Comparison of ENCODE assay signal across 8 mouse cellular contexts in the genomic region with DNA sequence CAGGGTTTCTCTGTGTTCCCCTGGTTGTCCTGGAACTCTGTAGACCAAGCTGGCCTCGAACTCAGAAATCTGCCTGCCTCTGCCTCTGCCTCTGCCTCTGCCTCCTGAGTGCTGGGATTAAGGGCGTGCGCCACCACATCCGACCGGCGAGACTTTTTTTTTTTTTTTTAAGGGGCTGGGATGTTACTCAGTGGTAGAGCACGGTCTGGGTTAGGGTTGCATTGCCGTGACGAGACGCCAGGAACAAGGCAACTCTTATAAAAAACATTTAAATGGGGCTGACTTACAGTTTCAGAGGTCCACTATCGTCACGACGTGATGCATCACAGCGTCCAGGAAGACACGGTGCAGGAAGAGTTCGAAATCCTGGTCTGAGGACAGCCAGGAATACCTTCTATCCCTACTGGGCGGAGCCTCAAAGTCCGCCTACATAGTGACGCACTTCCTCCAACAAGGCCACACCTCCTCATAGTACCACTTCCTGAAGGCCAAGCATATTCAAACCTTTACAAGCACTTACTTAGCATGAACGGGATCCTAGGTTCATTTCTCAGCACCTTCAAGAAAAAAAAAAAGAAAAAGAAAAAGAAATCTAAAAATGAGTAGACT. TPM values are rescaled to one million over a fixed set of nuclear protein-coding genes. Genes with fewer than 3 reads are reported as not detected.
DNase-seq lines count a peak whose midpoint lies in the region; ATAC-seq and TF ChIP-seq lines count a peak whose summit lies in the region.

A gene (minus strand): TSS at position 360 of the 609 bp plus-strand sequence.

- peaks cover 14% of the 10 kb centered on the region for H3K36me3 ChIP-seq in E14TG2a.4 (ENCODE audit: insufficient read depth, low read length)
- H3K36me3 ChIP-seq in erythroblast, embryonic 14.5 days (ENCODE audit: control insufficient read depth), result no peaks in the 10 kb centered on the region
- no peaks in the 10 kb centered on the region for H3K36me3 ChIP-seq in limb, embryonic 14.5 days (ENCODE audit: control insufficient read depth, insufficient read depth, low read length)
- H3K36me3 ChIP-seq in stomach, embryonic 15.5 days, result no peaks in the 10 kb centered on the region

- intact Hi-C loops in heart, postnatal 36 days (cut with DNase I), result no loop called here

- peaks cover 81% of the 10 kb centered on the region for H3K4me1 ChIP-seq in E14TG2a.4 (replicated peaks; ENCODE audit: low read depth, low read length)
- H3K4me1 ChIP-seq in erythroblast, embryonic 14.5 days (ENCODE audit: control insufficient read depth), result peaks cover 5% of the 10 kb centered on the region
- no peaks in the 10 kb centered on the region for H3K4me1 ChIP-seq in limb, embryonic 14.5 days (ENCODE audit: control insufficient read depth, insufficient read depth, low read length)
- no peaks in the 10 kb centered on the region for H3K4me1 ChIP-seq in stomach, embryonic 15.5 days

- H3K4me2 ChIP-seq in limb, embryonic 14.5 days (replicated peaks; ENCODE audit: low read depth, low read length, severe bottlenecking), result no peak within 1 kb of the TSS
- H3K4me2 ChIP-seq in stomach, embryonic 15.5 days, result no peak within 1 kb of the TSS

- DNase-seq in 416B (ENCODE audit: low read depth) (peak; percentile 63), MN1 (ENCODE audit: low spot score) (no peak)
- DNase-seq in heart, postnatal 36 days, result no peak
- no peak for DNase-seq in limb, embryonic 14.5 days (ENCODE audit: low spot score)
- DNase-seq in T-cell, adult 2 months (ENCODE audit: low spot score), result no peak

- H3K4me3 ChIP-seq in E14TG2a.4 (replicated peaks; ENCODE audit: low read length), result peak within 1 kb of the TSS; percentile 80
- H3K4me3 ChIP-seq in erythroblast, embryonic 14.5 days (replicated peaks), result peak within 1 kb of the TSS; percentile 35
- no peak within 1 kb of the TSS for H3K4me3 ChIP-seq in limb, embryonic 14.5 days (replicated peaks; ENCODE audit: low read length)
- no peak within 1 kb of the TSS for H3K4me3 ChIP-seq in stomach, embryonic 15.5 days (replicated peaks)

- TF ChIP-seq POLR2A in limb, embryonic 14.5 days (IDR thresholded peaks at IDR 0.05; ENCODE audit: borderline replicate concordance, extremely low read depth, insufficient read depth, insufficient read length), result no peak

- H3K9ac ChIP-seq in limb, embryonic 14.5 days (ENCODE audit: low read depth, low read length, severe bottlenecking), result no peak within 1 kb of the TSS
- no peak within 1 kb of the TSS for H3K9ac ChIP-seq in stomach, embryonic 15.5 days

- no peaks in the 10 kb centered on the region for H3K27me3 ChIP-seq in E14TG2a.4 (ENCODE audit: insufficient read depth, low read length)
- peaks cover 13% of the 10 kb centered on the region for H3K27me3 ChIP-seq in erythroblast, embryonic 14.5 days (ENCODE audit: control insufficient read depth)
- no peaks in the 10 kb centered on the region for H3K27me3 ChIP-seq in limb, embryonic 14.5 days (ENCODE audit: control insufficient read depth, insufficient read depth, low read length)
- no peaks in the 10 kb centered on the region for H3K27me3 ChIP-seq in stomach, embryonic 15.5 days (replicated peaks)

- 93% methylated on average over 20 of the region's 20 CpGs for WGBS in limb, embryonic 14.5 days
- WGBS in stomach, embryonic 15.5 days, result 93% methylated on average over 20 of the region's 20 CpGs

- TF ChIP-seq CTCF in E14TG2a.4 (conservative IDR thresholded peaks at IDR 0.05; ENCODE audit: low read length), result no peak

- no peak within 1 kb of the TSS for H3K27ac ChIP-seq in limb, embryonic 14.5 days (replicated peaks; ENCODE audit: low read depth, low read length)
- H3K27ac ChIP-seq in stomach, embryonic 15.5 days, result no peak within 1 kb of the TSS

- no peak for ATAC-seq in limb, embryonic 14.5 days (ENCODE audit: low FRiP score, low read depth)
- ATAC-seq in stomach, embryonic 15.5 days (ENCODE audit: insufficient read depth, low FRiP score, low read depth), result no peak

- H3K9me3 ChIP-seq in E14TG2a.4 (ENCODE audit: low read length), result no peaks in the 10 kb centered on the region
- no peaks in the 10 kb centered on the region for H3K9me3 ChIP-seq in erythroblast, embryonic 14.5 days (ENCODE audit: control insufficient read depth, low read length)
- H3K9me3 ChIP-seq in limb, embryonic 14.5 days (ENCODE audit: control insufficient read depth, low read length), result no peaks in the 10 kb centered on the region
- no peaks in the 10 kb centered on the region for H3K9me3 ChIP-seq in stomach, embryonic 15.5 days

RNA-seq across cellular contexts. Expression of the gene that starts here (rescaled TPM):
- polyA plus RNA-seq in erythroblast, embryonic 14.5 days (2012), result 6.0 and 6.8 TPM in 2 replicates
- 10 to 100 TPM; 49.3 to 50.9 TPM for total RNA-seq in heart, postnatal 36 days (2021)
- 84.7 and 104 TPM in 2 replicates for polyA plus RNA-seq in limb, embryonic 14.5 days (2012; rRNA removed)
- 47.1 and 51.0 TPM in 2 replicates for polyA plus RNA-seq in limb, embryonic 14.5 days (2014; fragmentation: Nextera tagmentation; extraction: Ambion mirVana)
- polyA plus RNA-seq in stomach, embryonic 15.5 days (2015; fragmentation: Nextera tagmentation; extraction: Ambion mirVana), result 26.7 and 28.3 TPM in 2 replicates

Comparison
In these comparisons a context has a peak if more than half of its experiments do, and no peak if none do; other contexts are left out.
1. H3K4me3 ChIP-seq: peak in E14TG2a.4 (single experiment) and erythroblast, embryonic 14.5 days (single experiment); none in limb, embryonic 14.5 days (single experiment) and stomach, embryonic 15.5 days (single experiment).